Mouse (Mus musculus): ENCODE results near the gene Fgd6. TPM values are rescaled to one million over a fixed set of nuclear protein-coding genes. Genes with fewer than 3 reads are reported as not detected.

Fgd6 gene
- polyA plus RNA-seq, 1 experiment from 2014 or later, result 2.2 TPM

DNA sequence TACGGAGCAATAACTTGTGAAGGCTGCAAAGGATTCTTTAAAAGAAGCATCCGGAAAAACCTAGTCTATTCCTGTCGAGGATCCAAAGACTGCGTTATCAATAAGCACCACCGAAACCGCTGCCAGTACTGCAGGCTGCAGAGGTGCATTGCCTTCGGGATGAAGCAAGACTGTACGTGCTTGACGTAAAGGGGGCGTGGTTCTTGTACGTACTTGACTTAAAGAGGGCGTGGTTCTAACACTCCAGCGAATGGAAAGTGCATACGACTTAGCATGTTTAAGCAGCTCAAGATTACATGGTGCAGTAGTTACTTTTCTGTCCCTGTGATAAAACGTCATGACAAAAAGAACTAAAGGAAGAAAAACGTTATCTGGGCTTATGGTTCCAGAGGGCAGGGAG, 129.6 kb downstream of the Fgd6 start:
- 86% methylated on average over 16 of the region's 16 CpGs for WGBS
- H3K27me3 ChIP-seq (ENCODE audit: control insufficient read depth, insufficient read depth, low read length), result no peaks in the 10 kb centered on the region
- no peak overlapping the region for H3K4me2 ChIP-seq (ENCODE audit: low read depth, low read length)
- H3K9me3 ChIP-seq (replicated peaks; ENCODE audit: control insufficient read depth, low read length), result peaks cover 5% of the 10 kb centered on the region
- no peak for ATAC-seq (replicated peaks; ENCODE audit: extremely low read depth, insufficient read depth, low FRiP score)
- H3K4me3 ChIP-seq (ENCODE audit: low read length), result no peak overlapping the region
- peaks cover 43% of the 10 kb centered on the region for H3K36me3 ChIP-seq (ENCODE audit: control insufficient read depth, insufficient read depth)
- H3K4me1 ChIP-seq (ENCODE audit: control insufficient read depth, insufficient read depth, low read length), result no peaks in the 10 kb centered on the region
- no peak overlapping the region for H3K9ac ChIP-seq (ENCODE audit: low read length)
- no peak overlapping the region for H3K27ac ChIP-seq (ENCODE audit: low read length)

DNA sequence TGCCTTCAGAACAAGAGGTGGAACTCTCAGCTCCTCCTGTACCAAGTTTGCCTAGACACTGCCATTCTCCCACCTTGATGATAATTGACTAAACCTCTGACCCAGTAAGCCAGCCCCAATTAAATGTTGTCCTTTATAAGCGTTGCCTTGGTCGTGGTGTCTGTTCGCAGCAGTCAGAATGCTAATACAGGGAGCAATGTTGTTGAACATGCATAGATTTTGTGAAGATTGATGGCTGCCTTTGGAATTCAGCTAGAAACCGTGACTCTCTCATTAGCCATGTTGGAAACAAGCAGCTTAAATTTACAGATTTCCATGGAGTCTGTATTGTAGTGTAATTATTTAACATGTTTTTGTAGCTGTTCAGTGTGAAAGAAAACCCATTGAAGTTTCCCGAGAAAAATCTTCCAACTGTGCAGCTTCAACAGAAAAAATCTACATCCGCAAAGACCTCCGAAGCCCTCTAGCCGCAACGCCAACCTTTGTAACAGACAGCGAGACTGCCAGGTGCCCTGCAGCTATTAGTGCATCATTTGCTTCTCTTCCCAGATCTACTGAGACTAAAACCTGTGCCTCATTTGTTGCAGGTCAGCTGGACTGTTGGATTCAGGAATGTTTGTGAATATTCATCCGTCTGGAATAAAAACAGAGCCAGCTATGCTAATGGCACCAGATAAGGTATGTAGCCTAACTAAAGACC, 131.4 kb downstream of the Fgd6 start:
- 90% methylated on average over 11 of the region's 11 CpGs for WGBS
- no peak for ATAC-seq (replicated peaks; ENCODE audit: extremely low read depth, insufficient read depth, low FRiP score)
- Histone ChIP-seq H3K9ac (ENCODE audit: low read length) (no peak overlapping the region), H3K36me3 (ENCODE audit: control insufficient read depth, insufficient read depth) (peaks cover 44% of the 10 kb centered on the region), H3K9me3 (replicated peaks; ENCODE audit: control insufficient read depth, low read length) (peaks cover 5% of the 10 kb centered on the region), H3K27ac (ENCODE audit: low read length) (no peak overlapping the region), H3K4me2 (ENCODE audit: low read depth, low read length) (no peak overlapping the region), H3K4me3 (ENCODE audit: low read length) (no peak overlapping the region), H3K4me1 (ENCODE audit: control insufficient read depth, insufficient read depth, low read length) (no peaks in the 10 kb centered on the region), H3K27me3 (ENCODE audit: control insufficient read depth, insufficient read depth, low read length) (no peaks in the 10 kb centered on the region)

DNA sequence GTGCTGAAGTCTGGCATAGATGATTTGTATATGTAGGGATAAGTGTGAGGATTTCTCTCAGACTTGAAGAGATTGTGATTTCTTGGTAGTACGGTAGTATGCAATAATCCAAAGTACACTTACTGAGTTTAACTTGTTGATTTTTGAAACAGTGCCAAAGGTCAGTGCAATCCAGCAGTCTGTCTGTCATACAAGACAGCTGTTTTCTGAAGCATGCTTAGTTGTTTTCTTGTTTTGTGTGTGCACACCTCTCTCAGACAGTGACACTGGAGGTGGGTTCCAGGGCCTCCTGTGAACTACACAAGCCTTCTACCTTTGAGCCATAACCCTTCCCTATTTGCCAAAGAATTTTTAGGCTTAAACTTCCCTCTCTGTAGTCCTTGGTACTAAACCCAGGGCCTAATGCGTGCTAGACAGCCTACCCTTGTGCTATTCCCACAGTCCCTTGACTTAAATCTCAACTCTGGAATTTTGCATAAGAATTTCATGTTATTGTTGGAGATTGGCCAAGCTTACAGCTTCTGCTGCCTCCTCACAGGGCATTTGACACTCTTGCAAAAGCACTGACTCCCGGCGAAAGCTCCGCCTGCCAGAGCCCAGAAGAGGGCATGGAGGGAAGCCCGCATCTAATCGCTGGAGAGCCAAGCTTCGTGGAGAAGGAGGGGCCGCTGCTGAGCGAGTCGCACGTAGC, 135.8 kb downstream of the Fgd6 start:
- H3K9ac ChIP-seq (ENCODE audit: low read length), result no peak overlapping the region
- ATAC-seq (replicated peaks; ENCODE audit: extremely low read depth, insufficient read depth, low FRiP score), result no peak; the same call in 1 of the 2 replicates
- peaks cover 61% of the 10 kb centered on the region for H3K36me3 ChIP-seq (ENCODE audit: control insufficient read depth, insufficient read depth)
- 0 out of 2 replicates have a peak overlapping the region, but pooled peaks have one; percentile 7 for H3K4me2 ChIP-seq (ENCODE audit: low read depth, low read length)
- H3K27ac ChIP-seq (ENCODE audit: low read length), result 0 out of 2 replicates have a peak overlapping the region, but pooled peaks have one; percentile 5
- no peak overlapping the region for H3K4me3 ChIP-seq (ENCODE audit: low read length)
- no peaks in the 10 kb centered on the region for H3K4me1 ChIP-seq (ENCODE audit: control insufficient read depth, insufficient read depth, low read length)
- peaks cover 5% of the 10 kb centered on the region for H3K9me3 ChIP-seq (replicated peaks; ENCODE audit: control insufficient read depth, low read length)
- H3K27me3 ChIP-seq (ENCODE audit: control insufficient read depth, insufficient read depth, low read length), result no peaks in the 10 kb centered on the region
- 44% methylated on average over 12 of the region's 12 CpGs for WGBS

DNA sequence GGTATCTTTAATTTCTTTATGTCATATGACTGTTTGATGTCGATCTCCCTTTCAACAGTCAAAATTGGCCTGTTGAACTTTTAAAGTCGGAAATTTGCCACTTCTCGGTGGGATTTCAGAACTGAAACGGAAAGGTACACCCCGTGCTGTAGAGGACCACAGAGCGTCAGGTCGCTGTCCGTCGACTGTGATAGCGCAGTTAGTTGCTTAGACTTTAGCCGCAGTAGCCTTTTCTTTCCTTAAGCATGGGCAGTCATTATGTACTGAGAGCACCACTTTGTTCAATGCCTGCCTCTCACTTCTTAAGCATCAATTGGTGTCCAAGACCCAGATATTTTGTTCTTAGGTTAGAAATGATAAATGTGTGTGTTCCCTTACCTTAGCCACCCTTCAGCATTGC, 136.3 kb downstream of the Fgd6 start:
- whole genome bisulfite sequencing, result 73% methylated on average over 11 of the region's 11 CpGs
- H3K9me3 ChIP-seq (replicated peaks; ENCODE audit: control insufficient read depth, low read length), result peaks cover 5% of the 10 kb centered on the region
- no peak overlapping the region for H3K4me3 ChIP-seq (ENCODE audit: low read length)
- no peaks in the 10 kb centered on the region for H3K27me3 ChIP-seq (ENCODE audit: control insufficient read depth, insufficient read depth, low read length)
- H3K4me1 ChIP-seq (ENCODE audit: control insufficient read depth, insufficient read depth, low read length), result no peaks in the 10 kb centered on the region
- no peak overlapping the region for H3K27ac ChIP-seq (ENCODE audit: low read length)
- ATAC-seq (replicated peaks; ENCODE audit: extremely low read depth, insufficient read depth, low FRiP score), result no peak
- peaks cover 59% of the 10 kb centered on the region for H3K36me3 ChIP-seq (ENCODE audit: control insufficient read depth, insufficient read depth)
- H3K9ac ChIP-seq (ENCODE audit: low read length), result no peak overlapping the region
- 0 out of 2 replicates have a peak overlapping the region, but pooled peaks have one; percentile 7 for H3K4me2 ChIP-seq (ENCODE audit: low read depth, low read length)

DNA sequence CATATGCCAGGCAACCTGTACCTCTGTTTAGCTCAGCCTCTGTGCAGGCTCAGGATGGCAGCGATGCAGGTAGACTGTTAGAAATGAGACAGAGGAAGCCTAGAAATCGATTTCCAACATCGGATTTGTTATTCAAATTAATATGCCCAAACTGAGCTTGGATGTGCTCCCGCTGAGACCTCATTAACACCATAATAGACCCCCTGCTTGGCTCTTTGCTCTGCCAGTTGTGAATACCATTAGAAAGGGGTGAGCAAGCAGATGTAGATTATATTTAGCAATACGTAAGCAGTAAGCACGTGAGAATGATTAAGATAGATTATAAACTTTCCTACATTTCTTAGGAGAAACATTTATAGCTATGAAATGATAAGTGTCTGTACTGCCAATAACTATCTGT, 136.9 kb downstream of the Fgd6 start:
- H3K9ac ChIP-seq (ENCODE audit: low read length), result no peak overlapping the region
- H3K4me1 ChIP-seq (ENCODE audit: control insufficient read depth, insufficient read depth, low read length), result no peaks in the 10 kb centered on the region
- H3K4me3 ChIP-seq (ENCODE audit: low read length), result no peak overlapping the region
- H3K27me3 ChIP-seq (ENCODE audit: control insufficient read depth, insufficient read depth, low read length), result no peaks in the 10 kb centered on the region
- ATAC-seq (replicated peaks; ENCODE audit: extremely low read depth, insufficient read depth, low FRiP score), result no peak
- peaks cover 53% of the 10 kb centered on the region for H3K36me3 ChIP-seq (ENCODE audit: control insufficient read depth, insufficient read depth)
- no peak overlapping the region for H3K4me2 ChIP-seq (ENCODE audit: low read depth, low read length)
- H3K9me3 ChIP-seq (replicated peaks; ENCODE audit: control insufficient read depth, low read length), result peaks cover 5% of the 10 kb centered on the region
- no peak overlapping the region for H3K27ac ChIP-seq (ENCODE audit: low read length)
- WGBS, result 79% methylated on average over 6 of the region's 6 CpGs

DNA sequence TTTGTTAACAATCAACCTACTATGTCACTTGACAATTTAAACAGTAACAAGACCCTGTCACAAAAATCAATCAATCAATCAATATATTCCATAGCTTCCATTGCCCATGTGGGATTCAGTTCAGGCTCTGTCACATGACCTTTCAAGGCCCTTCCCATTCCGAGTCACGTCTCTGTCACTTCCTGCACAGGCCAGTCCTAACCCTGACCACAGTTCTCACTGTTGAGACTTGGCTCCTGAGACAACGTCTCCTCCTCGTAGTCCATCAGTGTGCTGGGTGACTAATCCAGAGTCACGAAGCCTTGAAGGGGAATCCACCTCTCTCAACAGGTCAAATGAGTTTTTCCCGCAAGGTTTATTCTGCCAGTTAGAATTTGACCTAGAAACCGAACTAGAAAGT, 138.9 kb downstream of the Fgd6 start:
- H3K27me3 ChIP-seq (ENCODE audit: control insufficient read depth, insufficient read depth, low read length), result no peaks in the 10 kb centered on the region
- no peak overlapping the region for H3K4me3 ChIP-seq (ENCODE audit: low read length)
- WGBS, result 83% methylated on average over 7 of the region's 7 CpGs
- no peaks in the 10 kb centered on the region for H3K4me1 ChIP-seq (ENCODE audit: control insufficient read depth, insufficient read depth, low read length)
- H3K4me2 ChIP-seq (ENCODE audit: low read depth, low read length), result no peak overlapping the region
- H3K27ac ChIP-seq (ENCODE audit: low read length), result no peak overlapping the region
- no peak for ATAC-seq (replicated peaks; ENCODE audit: extremely low read depth, insufficient read depth, low FRiP score)
- peaks cover 5% of the 10 kb centered on the region for H3K9me3 ChIP-seq (replicated peaks; ENCODE audit: control insufficient read depth, low read length)
- no peak overlapping the region for H3K9ac ChIP-seq (ENCODE audit: low read length)
- peaks cover 36% of the 10 kb centered on the region for H3K36me3 ChIP-seq (ENCODE audit: control insufficient read depth, insufficient read depth)

DNA sequence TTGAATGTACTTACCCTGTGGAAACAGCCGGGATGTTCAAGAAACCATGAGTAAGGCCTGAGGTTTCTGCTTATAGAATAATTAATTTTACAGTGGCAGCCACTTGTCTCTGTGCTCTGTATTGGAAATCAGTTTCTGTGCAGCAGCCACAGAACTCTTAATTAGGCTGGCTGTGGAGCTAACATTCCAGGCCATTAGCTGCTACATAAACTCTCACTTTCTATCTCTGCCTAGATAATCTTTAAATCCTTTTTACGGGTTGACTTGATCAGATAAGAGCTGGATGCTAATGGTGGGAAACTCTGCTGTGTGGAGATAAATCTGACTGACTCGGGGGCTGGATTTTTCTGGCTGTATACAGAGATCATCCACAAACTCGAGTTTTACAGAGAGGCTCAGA, 147.4 kb downstream of the Fgd6 start:
- Histone ChIP-seq H3K4me2 (ENCODE audit: low read depth, low read length) (no peak overlapping the region), H3K27ac (ENCODE audit: low read length) (no peak overlapping the region), H3K27me3 (ENCODE audit: control insufficient read depth, insufficient read depth, low read length) (no peaks in the 10 kb centered on the region), H3K36me3 (ENCODE audit: control insufficient read depth, insufficient read depth) (peaks cover 10% of the 10 kb centered on the region; the same call in 1 of the 2 replicates), H3K4me1 (ENCODE audit: control insufficient read depth, insufficient read depth, low read length) (no peaks in the 10 kb centered on the region), H3K4me3 (ENCODE audit: low read length) (no peak overlapping the region), H3K9me3 (replicated peaks; ENCODE audit: control insufficient read depth, low read length) (no peaks in the 10 kb centered on the region), H3K9ac (ENCODE audit: low read length) (no peak overlapping the region)
- WGBS, result 40% methylated on average over 4 of the region's 4 CpGs
- ATAC-seq (replicated peaks; ENCODE audit: extremely low read depth, insufficient read depth, low FRiP score), result no peak

Other genes starting within 250 kb of the Fgd6 start
- 0.20 and 0.47 TPM in 2 replicates for gene Usp44, start 204.4 kb upstream of the Fgd6 start, polyA plus RNA-seq (2015; fragmentation: Nextera tagmentation; extraction: Ambion mirVana)
- gene Metap2, start 138.9 kb upstream of the Fgd6 start, polyA plus RNA-seq (2015; fragmentation: Nextera tagmentation; extraction: Ambion mirVana), result 142 and 149 TPM in 2 replicates
- 21.3 and 22.5 TPM in 2 replicates for gene Vezt, start 184 bp upstream of the Fgd6 start, polyA plus RNA-seq (2015; fragmentation: Nextera tagmentation; extraction: Ambion mirVana)
- gene Nr2c1, start 112.0 kb downstream of the Fgd6 start, polyA plus RNA-seq (2015; fragmentation: Nextera tagmentation; extraction: Ambion mirVana), result 6.4 and 6.8 TPM in 2 replicates
- 593 and 824 TPM in 2 replicates for gene Ndufa12, start 162.7 kb downstream of the Fgd6 start, polyA plus RNA-seq (2015; fragmentation: Nextera tagmentation; extraction: Ambion mirVana)